Mouse (Mus musculus) CD4-positive helper T cell, adult 2 months (primary cell): Measurements from ENCODE around the gene Pth.
A peak's percentile ranks its signal among the peaks of the same experiment; 100 is the strongest.

Source experiments
- DNase-seq: peaks from one replicate; pipeline ENCODE4 v3.0.0-alpha.2; 2012; ENCODE audit warnings: low read depth, missing footprints, low spot score

Gene Pth

GRCm38 (mm10) chr7:113388470-113388869, at the start of gene Pth:
Gene Pth, minus strand, starts transcription at chr7:113388570.
- DNase-seq = no peak

GRCm38 (mm10) chr7:113436312-113436711, 47.9 kb upstream of the Pth start:
- no peak for DNase-seq

- DNase-seq = peak; percentile 37
Measured at GRCm38 (mm10) chr7:113434286-113434685, 45.9 kb upstream of the Pth start.

- no peak for DNase-seq
Measured at GRCm38 (mm10) chr7:113433451-113433850, 45.1 kb upstream of the Pth start.

- no peak for DNase-seq
Measured at GRCm38 (mm10) chr7:113432891-113433290, 44.5 kb upstream of the Pth start.

- no peak for DNase-seq
Measured at GRCm38 (mm10) chr7:113420771-113421170, 32.4 kb upstream of the Pth start.

GRCm38 (mm10) chr7:113419070-113419782, 30.9 kb upstream of the Pth start:
- DNase-seq = peak; percentile 74

GRCm38 (mm10) chr7:113416536-113416935, 28.2 kb upstream of the Pth start:
- no peak for DNase-seq

- DNase-seq = no peak
Measured at GRCm38 (mm10) chr7:113415256-113415655, 26.9 kb upstream of the Pth start.

- no peak for DNase-seq
Measured at GRCm38 (mm10) chr7:113408712-113409111, 20.3 kb upstream of the Pth start.

GRCm38 (mm10) chr7:113398083-113398482, 9.7 kb upstream of the Pth start:
- no peak for DNase-seq

- no peak for DNase-seq
Measured at GRCm38 (mm10) chr7:113396661-113397060, 8.3 kb upstream of the Pth start.

GRCm38 (mm10) chr7:113391619-113392018, 3.2 kb upstream of the Pth start:
- DNase-seq = no peak

- DNase-seq = peak; percentile 86
Measured at GRCm38 (mm10) chr7:113377875-113378658, 10.3 kb downstream of the Pth start.

GRCm38 (mm10) chr7:113372682-113373081, 15.7 kb downstream of the Pth start:
- no peak for DNase-seq

- DNase-seq = peak; percentile 80
Measured at GRCm38 (mm10) chr7:113369620-113370340, 18.6 kb downstream of the Pth start.

GRCm38 (mm10) chr7:113368746-113369619, 19.4 kb downstream of the Pth start, which contains the start of gene Btbd10:
Gene Btbd10, minus strand, starts transcription at chr7:113369392.
- peak; percentile 98 for DNase-seq

- DNase-seq = no peak
Measured at GRCm38 (mm10) chr7:113367440-113367839, 20.9 kb downstream of the Pth start.

GRCm38 (mm10) chr7:113349089-113349488, 39.3 kb downstream of the Pth start:
- no peak for DNase-seq

- DNase-seq = no peak
Measured at GRCm38 (mm10) chr7:113347694-113348093, 40.7 kb downstream of the Pth start.

GRCm38 (mm10) chr7:113347271-113347670, 41.1 kb downstream of the Pth start:
- DNase-seq = no peak
